24 mouse cellular contexts compared by ENCODE assay signal in the genomic region with DNA sequence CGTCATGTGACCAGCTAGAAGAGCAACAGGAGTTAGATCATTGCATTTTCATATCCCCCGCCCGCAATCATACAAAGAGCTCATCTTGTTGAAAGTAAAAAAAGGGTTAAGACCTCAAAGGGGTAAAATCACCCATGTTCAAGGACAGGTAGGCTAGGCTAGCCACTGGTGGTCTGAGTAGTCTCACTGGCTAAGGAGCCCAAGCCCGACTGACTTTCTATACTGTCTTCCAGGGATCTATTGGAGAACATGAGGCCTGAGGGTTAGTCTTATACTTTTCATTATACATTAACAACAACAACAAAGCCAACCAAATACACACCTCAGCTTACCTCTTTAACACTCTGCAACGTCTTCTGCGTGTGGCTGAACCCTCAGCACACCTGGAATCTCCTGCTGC. TPM values are rescaled to one million over a fixed set of nuclear protein-coding genes. Genes with fewer than 3 reads are reported as not detected.
DNase-seq lines count a peak whose midpoint lies in the region; ATAC-seq lines count a peak whose summit lies in the region.
"Had no signal": no experiment of that assay in that cellular context is flagged by ENCODE, and none has a peak within 500 bp of the region (broad histone marks: within the 10 kb centered on the region; RNA-seq: fewer than 3 reads in every experiment).

No protein-coding gene starts in this region.

- H3K9me3 ChIP-seq in heart, embryonic 10.5 days, result no peaks in the 10 kb centered on the region
- H3K9me3 ChIP-seq in limb, embryonic 12.5 days, result no peaks in the 10 kb centered on the region
- H3K9me3 ChIP-seq in limb, embryonic 10.5 days (replicated peaks), result no peaks in the 10 kb centered on the region
- H3K9me3 ChIP-seq: embryonic facial prominence, embryonic 13.5 days; embryonic facial prominence, embryonic 15.5 days; forebrain, embryonic 10.5 days; forebrain, embryonic 12.5 days had no signal

- H3K27ac ChIP-seq in heart, embryonic 10.5 days, result no peak overlapping the region
- H3K27ac ChIP-seq in limb, embryonic 12.5 days, result no peak overlapping the region
- H3K27ac ChIP-seq in limb, embryonic 10.5 days, result no peak overlapping the region
- H3K27ac ChIP-seq: embryonic facial prominence, embryonic 13.5 days; embryonic facial prominence, embryonic 15.5 days; forebrain, embryonic 10.5 days; forebrain, embryonic 12.5 days had no signal

- no peaks in the 10 kb centered on the region for H3K27me3 ChIP-seq in heart, embryonic 10.5 days (ENCODE audit: insufficient read depth, poor library complexity, severe bottlenecking)
- H3K27me3 ChIP-seq in limb, embryonic 12.5 days, result no peaks in the 10 kb centered on the region
- no peaks in the 10 kb centered on the region for H3K27me3 ChIP-seq in limb, embryonic 10.5 days (ENCODE audit: low read depth, poor library complexity, severe bottlenecking)
- H3K27me3 ChIP-seq: embryonic facial prominence, embryonic 13.5 days; embryonic facial prominence, embryonic 15.5 days; forebrain, embryonic 12.5 days had no signal

- 0 out of 2 replicates have a peak overlapping the region, but pooled peaks have one; percentile 4 for H3K9ac ChIP-seq in limb, embryonic 12.5 days (replicated peaks)
- H3K9ac ChIP-seq: embryonic facial prominence, embryonic 13.5 days; embryonic facial prominence, embryonic 15.5 days; forebrain, embryonic 12.5 days had no signal

- H3K4me2 ChIP-seq in limb, embryonic 12.5 days, result no peak overlapping the region
- H3K4me2 ChIP-seq: embryonic facial prominence, embryonic 13.5 days; embryonic facial prominence, embryonic 15.5 days; forebrain, embryonic 12.5 days had no signal

- no peak overlapping the region for H3K4me3 ChIP-seq in heart, embryonic 10.5 days
- no peak overlapping the region for H3K4me3 ChIP-seq in limb, embryonic 12.5 days (replicated peaks)
- no peak overlapping the region for H3K4me3 ChIP-seq in limb, embryonic 10.5 days
- H3K4me3 ChIP-seq: embryonic facial prominence, embryonic 13.5 days; embryonic facial prominence, embryonic 15.5 days; erythroblast, embryonic 14.5 days; forebrain, embryonic 10.5 days; forebrain, embryonic 12.5 days had no signal

- peaks cover 13% of the 10 kb centered on the region; the same call in 1 of the 2 replicates for H3K4me1 ChIP-seq in heart, embryonic 10.5 days
- no peaks in the 10 kb centered on the region for H3K4me1 ChIP-seq in limb, embryonic 12.5 days (replicated peaks)
- no peaks in the 10 kb centered on the region for H3K4me1 ChIP-seq in limb, embryonic 10.5 days
- H3K4me1 ChIP-seq: embryonic facial prominence, embryonic 13.5 days; embryonic facial prominence, embryonic 15.5 days; forebrain, embryonic 10.5 days; forebrain, embryonic 12.5 days had no signal

- intact Hi-C loops in heart, postnatal 14 days (cut with DNase I), result loop anchor here (2.0 to 10.0 kb wide), 3 partner anchors 101 to 298 kb away; no protein-coding TSS in a partner anchor

- DNase-seq in heart, embryonic 10.5 days (ENCODE audit: low spot score), result peak; percentile 36
- no peak for DNase-seq in heart, postnatal 14 days
- DNase-seq in limb, embryonic 10.5 days (ENCODE audit: low spot score), result no peak
- DNase-seq: adrenal gland, adult 2 months; adrenal gland, postnatal 10 days; adrenal gland, postnatal 25 days; cerebellum, adult 11 months; cerebellum, adult 18-20 months; cerebellum, adult 8-10 months; cerebellum, adult 9-11 months; cerebellum, postnatal 14 days; cerebellum, postnatal 36 days; embryo, embryonic 11 days had no signal

- ATAC-seq in limb, embryonic 12.5 days (ENCODE audit: insufficient number of reproducible peaks, insufficient read depth, low FRiP score, low TSS enrichment, low read depth), result no peak
- ATAC-seq: forebrain, embryonic 14.5 days; forebrain, embryonic 16.5 days had no signal

- WGBS in heart, embryonic 10.5 days, result 87% methylated on average over 6 of the region's 6 CpGs
- WGBS in limb, embryonic 12.5 days, result 91% methylated on average over 6 of the region's 6 CpGs
- 91% methylated on average over 6 of the region's 6 CpGs for WGBS in limb, embryonic 10.5 days

- H3K36me3 ChIP-seq in heart, embryonic 10.5 days, result peaks cover 41% of the 10 kb centered on the region
- H3K36me3 ChIP-seq in limb, embryonic 12.5 days, result peaks cover 67% of the 10 kb centered on the region
- peaks cover 72% of the 10 kb centered on the region for H3K36me3 ChIP-seq in limb, embryonic 10.5 days

RNA-seq across cellular contexts. Expression of gene Hcn4, which starts 52.2 kb away (rescaled TPM):
- 3.0 and 3.8 TPM in 2 replicates for polyA plus RNA-seq in heart, embryonic 10.5 days (2016; fragmentation: Nextera tagmentation; extraction: Ambion mirVana)
- total RNA-seq in heart, postnatal 14 days (2021), result 1 to 10 TPM; 4.6 to 6.9 TPM
- polyA plus RNA-seq in limb, embryonic 12.5 days (2016; fragmentation: Nextera tagmentation; extraction: Ambion mirVana), result 0.27 and 0.29 TPM in 2 replicates
- 0.19 and 0.33 TPM in 2 replicates for polyA plus RNA-seq in limb, embryonic 10.5 days (2016; fragmentation: Nextera tagmentation; extraction: Ambion mirVana)
- total RNA-seq: common myeloid progenitor, adult 5-6 weeks; MEL had no signal
- polyA plus RNA-seq: C2C12; erythroblast, embryonic 14.5 days had no signal
